Mouse (Mus musculus) cerebellum, postnatal 36 days (tissue): ENCODE data around the gene Pold4.

Source experiments
- DNase-seq, 2 experiments: peaks; one replicate each; pipeline ENCODE4 v3.0.0; 2021 to 2022; ENCODE audit warnings: mixed read lengths in 2 of 2

The Pold4 gene

GRCm38 (mm10) chr19:4231253-4232185 lies at the start of gene Pold4:
Gene Pold4, plus strand, starts transcription at chr19:4231899.
- peak; percentile 98 for DNase-seq

- no peak for DNase-seq
Measured at GRCm38 (mm10) chr19:4183689-4184088, 48.0 kb upstream of the Pold4 start.

DNA sequence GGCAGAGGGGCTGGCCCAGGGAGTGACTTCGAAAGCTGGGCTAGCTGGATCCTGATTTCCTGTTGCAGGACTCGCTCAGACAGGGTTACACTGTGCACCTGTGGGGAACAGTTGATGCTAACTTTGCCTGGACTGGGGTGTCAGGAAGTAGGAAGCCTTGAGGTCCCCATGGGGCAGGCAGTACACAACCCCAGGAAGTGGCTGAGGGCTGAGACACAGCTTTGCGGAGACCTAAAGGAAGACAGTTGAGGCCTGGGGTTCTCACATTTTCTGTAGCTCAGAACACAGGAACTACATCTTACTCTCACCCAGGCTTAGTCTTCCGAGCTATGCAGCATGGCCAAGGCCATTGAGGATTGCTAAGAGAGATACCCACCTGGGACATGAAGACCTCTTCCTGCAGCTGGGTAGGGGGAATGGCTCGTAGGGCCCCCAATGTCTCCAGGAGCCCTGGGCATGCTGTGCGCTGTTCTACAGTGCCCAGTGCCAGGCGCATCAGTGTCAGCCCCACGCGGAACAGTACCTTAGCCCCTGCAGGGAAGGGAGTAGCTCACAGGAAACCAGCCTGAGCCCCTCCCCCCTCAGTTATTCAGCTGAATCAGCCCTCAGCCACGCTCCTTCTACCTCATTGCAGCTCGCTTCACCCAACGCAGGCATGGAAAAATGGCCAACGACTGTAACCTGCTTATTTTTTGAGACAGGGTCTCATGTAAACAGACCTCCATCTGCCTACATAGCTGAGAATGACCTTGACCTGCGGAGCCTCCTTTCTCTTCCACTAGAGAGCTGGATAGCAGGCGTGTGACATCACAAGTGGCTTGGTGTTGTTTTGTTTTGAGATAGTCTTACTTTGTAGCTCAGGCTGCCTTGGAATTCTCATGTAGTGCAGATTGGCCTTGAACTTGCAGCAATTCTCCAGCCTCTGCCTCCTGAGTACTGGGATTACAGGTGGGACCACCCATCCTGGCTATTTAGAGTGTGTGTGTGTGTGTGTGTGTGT lies 46.4 kb upstream of the Pold4 start:
- no peak for DNase-seq

DNA sequence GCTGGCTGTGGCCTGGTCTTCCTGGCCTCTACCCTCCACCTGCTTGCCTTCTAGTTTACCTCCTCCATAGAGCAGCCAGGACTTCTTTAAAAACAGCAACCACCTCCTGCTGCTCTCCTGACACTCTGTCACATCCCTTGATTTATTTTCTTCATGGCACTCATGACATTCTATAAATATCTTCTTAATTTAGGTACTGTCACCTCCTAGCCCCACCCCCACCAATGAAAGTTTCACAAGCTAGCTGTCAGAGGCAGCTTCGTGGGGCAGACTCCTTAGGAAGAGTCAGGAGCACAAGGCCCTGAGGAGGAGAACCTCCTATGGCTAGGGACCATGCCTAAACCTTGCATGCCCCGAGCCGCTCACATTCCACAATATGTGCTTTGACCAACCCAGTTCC lies 44.4 kb upstream of the Pold4 start:
- DNase-seq, result no peak

- no peak for DNase-seq
Measured at GRCm38 (mm10) chr19:4189051-4189620, 42.6 kb upstream of the Pold4 start.

DNA sequence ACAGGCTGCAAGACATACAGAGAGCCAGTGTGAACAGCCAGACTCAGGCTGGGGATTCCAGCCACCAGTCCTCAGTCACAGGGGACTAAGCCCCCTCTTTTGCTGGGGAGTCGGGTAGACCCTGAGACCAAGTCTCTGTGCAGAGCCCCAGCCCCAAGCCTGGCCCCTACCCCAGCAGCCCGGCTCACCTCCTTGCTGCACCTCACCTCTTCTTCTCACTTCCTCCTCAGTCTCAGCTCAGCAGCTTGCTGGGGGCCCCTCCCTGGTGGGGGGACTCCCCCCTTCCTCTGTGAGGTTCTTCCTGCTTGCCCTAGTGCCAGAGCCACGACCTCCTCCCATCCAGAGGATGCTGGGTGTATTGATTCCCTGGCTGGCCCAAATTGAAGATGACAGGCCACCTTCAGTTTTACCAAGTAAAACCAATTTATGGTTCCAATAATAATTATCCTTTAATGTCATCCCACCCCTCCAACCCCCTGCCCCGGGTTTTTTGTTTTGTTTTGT lies 40.8 kb upstream of the Pold4 start, which contains the start of gene Tbc1d10c:
Tbc1d10c (minus strand) TSS at position 454 of the 504 bp plus-strand sequence.
- no peak for DNase-seq

DNA sequence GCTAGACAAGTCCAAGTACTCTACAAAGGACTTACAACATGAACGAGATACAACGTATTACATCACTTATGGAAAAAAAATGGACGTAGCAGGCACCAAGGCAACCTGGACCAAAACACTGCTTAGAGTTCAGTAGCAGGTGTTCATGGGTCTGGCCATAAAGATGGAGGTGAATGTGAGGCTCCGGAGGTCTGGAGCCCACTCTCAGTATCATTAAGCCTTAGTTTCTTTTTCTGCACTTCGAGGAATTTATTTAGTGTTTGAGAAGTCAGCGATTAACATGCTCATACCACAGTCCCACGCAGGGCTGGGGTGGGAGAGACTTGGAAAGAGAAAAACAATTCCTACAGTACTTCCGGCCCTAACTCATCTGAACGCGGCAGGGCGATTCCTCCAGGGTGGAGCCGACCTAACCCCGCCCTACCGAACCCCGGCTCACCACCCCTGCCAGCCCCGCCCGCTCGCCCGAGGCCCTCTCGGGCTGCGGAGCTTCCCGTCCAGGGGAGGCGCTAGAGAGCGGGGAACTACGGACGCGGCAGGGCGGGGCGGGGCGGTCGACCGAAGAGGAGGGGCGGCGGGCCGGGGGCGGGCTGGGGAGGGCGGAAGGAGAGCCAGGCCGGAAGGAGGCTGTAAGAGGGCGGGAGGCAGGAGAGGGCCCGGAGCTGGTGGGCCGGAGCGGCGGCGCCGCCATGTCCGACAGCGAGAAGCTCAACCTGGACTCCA lies 40.0 kb upstream of the Pold4 start, which contains the start of gene Ppp1ca:
Ppp1ca (plus strand) TSS at position 538 of the 723 bp plus-strand sequence.
- DNase-seq, result peak; percentile 93 to 97

DNA sequence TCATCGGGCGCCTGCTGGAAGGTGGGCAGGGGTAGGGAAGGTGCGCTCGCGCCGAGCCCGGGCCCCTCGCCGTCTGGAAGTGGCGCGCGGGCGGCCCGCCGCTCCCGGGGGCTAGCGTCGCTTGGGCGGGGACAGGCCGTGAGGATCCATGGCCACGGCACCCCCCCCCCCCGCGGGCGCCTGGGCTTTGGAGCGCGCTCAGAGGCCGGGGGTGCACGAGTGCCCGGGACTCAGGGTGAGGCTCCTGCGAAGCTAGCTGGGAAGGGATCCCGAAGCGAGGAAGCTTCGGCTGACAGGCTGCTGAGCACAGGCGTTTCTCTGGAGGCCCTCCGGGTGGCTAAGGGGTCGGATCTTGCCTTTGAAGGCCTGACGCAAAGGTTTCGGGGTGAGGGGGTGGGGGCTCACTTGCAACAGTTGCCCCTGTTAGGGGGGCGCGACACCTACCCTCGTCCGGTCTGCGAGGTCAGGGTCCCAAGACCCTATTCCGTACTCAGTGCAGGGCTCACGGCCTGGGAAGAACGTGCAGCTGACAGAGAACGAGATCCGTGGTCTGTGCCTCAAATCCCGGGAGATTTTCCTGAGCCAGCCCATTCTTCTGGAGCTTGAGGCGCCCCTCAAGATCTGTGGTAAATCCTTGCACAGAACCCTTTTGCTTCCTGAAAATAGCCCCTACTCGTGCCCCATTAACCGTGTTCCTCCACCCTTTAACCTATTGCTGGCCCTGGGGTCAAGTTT lies 39.3 kb upstream of the Pold4 start:
- DNase-seq, result no peak

- DNase-seq, result no peak
Measured at GRCm38 (mm10) chr19:4193129-4193528, 38.6 kb upstream of the Pold4 start.

- DNase-seq, result no peak
Measured at GRCm38 (mm10) chr19:4194021-4194724, 37.5 kb upstream of the Pold4 start.

DNA sequence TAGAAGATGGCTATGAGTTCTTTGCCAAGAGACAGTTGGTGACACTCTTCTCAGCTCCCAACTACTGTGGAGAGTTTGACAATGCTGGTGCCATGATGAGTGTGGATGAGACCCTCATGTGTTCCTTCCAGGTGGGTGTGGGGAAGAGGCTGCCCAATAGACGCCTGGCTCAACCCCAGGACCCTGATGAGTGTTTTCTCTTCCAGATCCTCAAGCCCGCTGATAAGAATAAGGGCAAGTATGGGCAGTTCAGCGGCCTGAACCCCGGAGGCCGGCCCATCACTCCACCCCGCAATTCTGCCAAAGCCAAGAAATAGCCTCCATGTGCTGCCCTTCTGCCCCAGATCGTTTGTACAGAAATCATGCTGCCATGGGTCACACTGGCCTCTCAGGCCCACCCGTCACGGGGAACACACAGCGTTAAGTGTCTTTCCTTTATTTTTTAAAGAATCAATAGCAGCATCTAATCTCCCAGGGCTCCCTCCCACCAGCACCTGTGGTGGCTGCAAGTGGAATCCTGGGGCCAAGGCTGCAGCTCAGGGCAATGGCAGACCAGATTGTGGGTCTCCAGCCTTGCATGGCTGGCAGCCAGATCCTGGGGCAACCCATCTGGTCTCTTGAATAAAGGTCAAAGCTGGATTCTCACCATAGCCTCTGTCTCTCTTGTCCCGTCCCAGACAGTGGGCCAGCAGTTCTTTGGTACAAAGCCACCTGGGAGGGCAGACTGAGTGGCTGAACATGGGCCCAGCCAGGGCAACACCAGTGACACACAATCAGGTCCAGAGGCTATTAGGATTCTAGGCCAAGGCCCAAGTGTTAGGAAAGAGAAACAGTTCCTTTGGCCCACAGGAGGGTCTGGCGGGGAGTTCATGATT lies 36.7 kb upstream of the Pold4 start:
- peak; percentile 88 for DNase-seq

GRCm38 (mm10) chr19:4196048-4196447 lies 35.7 kb upstream of the Pold4 start:
- no peak for DNase-seq

GRCm38 (mm10) chr19:4196548-4196947 lies 35.2 kb upstream of the Pold4 start:
- no peak for DNase-seq

DNA sequence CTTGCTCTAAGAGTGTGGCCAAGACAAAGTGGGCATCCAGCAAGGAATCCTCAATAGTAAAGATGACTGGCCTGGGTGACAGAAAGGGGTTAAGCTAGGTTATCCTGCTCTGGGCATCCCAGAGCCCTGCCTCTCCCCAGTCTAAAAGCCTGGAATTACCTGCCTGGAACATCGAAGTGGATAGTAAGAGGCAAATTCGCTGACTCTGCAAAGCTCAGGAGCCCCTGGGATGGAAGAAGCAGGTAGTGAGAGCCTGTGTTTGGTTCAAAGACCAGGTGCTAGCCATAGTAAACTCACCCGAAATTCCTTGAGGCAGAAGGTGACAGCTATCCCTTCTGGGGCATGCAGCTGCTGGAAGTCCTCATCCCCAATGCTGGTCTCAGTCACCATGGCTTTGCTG lies 34.5 kb upstream of the Pold4 start:
- no peak for DNase-seq

DNA sequence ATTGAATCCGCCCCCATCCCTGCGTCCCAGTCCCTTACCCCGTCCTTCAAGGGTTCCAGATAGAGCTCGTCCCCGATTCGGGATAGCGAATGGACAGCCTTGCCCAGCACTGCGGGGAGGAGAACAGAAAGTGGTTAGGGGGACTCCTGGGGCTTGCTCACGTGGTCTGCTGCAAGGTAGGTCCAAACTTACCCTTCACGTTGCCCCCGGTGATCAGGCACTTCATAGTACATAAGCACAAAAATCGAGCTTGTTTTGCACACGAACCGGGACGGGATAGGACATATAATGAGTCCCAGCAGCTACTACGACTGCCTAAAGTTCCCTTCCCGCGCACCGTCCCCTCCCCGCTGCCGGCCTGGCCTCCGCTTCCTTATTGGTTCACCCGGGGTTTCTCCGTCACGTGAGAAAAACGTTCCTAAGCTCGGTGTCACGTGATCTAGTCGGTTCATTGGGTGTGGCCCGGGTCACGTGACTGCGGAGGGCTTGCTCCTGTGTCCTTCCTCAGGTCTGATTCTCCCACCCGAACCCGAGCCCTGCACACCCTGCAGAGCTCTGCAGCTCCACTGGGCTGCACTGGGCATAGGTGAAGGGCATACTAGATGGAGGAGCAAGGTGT lies 30.3 kb upstream of the Pold4 start, which contains the start of gene Rad9a:
Rad9a (minus strand) TSS at position 372 of the 619 bp plus-strand sequence.
- peak; percentile 95 to 96 for DNase-seq

DNA sequence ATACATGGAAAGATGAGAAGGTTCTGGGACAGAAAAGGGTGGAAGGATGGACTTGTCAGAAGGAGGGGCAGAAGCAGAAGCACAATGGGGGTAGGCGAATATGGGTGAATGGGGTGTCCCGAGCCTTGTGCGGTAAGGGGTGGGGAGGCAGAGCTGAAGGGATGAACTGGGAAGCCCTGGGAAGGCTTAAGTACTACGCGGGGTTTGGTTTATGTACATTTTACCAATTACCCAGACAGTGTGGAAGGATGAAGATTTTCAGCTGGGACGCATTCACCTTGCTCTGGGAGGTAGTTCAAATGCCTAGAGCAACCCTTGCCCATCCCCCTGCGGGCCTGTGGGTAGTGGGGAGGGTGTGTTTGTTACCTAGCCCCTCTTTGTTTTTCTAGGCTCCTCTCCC lies 29.6 kb upstream of the Pold4 start:
- no peak for DNase-seq

GRCm38 (mm10) chr19:4203148-4203547 lies 28.6 kb upstream of the Pold4 start:
- no peak for DNase-seq

DNA sequence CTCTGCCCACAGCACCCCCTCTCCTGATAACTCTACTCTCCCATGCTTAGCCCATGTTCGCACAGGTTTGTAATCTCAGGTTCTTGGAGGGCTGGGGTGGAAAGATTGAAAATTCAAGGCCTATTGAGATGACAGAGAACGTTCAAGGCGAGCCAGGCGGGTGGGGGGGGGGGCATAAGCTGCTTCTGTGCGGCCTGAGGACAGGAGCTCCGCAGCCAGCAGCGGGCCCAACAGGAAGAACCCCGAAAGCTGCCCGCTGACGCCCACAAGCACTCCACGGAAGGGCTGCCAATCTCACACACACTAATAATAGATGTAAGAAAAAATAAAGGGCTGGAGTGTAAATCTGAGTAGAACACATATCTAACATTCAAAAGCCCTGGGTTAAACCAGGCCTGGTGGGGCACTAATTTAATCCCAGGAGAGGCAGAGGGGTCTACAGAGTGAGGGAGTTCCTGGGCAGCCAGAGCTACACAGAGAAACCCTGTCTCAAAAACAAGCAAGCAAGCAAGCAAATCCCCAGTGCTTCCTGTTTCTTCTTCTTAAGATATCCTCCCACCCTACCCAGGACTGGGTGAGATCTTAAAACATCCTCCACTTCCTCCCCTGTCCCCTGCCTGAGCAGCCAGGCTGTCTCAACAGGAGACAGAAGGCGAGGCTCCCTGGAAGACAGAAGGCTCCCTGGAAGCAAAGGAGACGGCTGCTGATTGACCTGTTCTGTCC lies 27.9 kb upstream of the Pold4 start:
- DNase-seq, result no peak
